Mouse (Mus musculus) kidney, embryonic 15.5 days (tissue): Measurements from ENCODE around the gene Slc5a8. TPM values are rescaled to one million over a fixed set of nuclear protein-coding genes. Genes with fewer than 3 reads are reported as not detected.
A peak's percentile ranks its signal among the peaks of the same experiment; 100 is the strongest.

ENCODE experiments used
- ATAC-seq: fragments of 200-750 bp; cut with Nextera tagmentation; replicated peaks from 2 replicates; pipeline ENCODE4 v1.8.0; 2017; ENCODE audit warnings: moderate TSS enrichment; ENCODE audit not compliant: low FRiP score
- H3K27ac ChIP-seq: fragments of 300-500 bp; sonication (generic); 2 replicates; pipeline ENCODE4 v1.5.1; 2015; ENCODE audit warnings: mild to moderate bottlenecking, inconsistent platforms
- H3K27me3 ChIP-seq: fragments of 300-500 bp; sonication (generic); 2 replicates; pipeline ENCODE4 v1.6.1; 2015; ENCODE audit warnings: inconsistent platforms
- H3K36me3 ChIP-seq: fragments of 300-500 bp; sonication (generic); 2 replicates; pipeline ENCODE4 v1.6.1; 2015; ENCODE audit warnings: inconsistent platforms
- H3K4me1 ChIP-seq: fragments of 300-500 bp; sonication (generic); 2 replicates; pipeline ENCODE4 v1.6.1; 2015; ENCODE audit warnings: inconsistent platforms
- H3K4me2 ChIP-seq: fragments of 300-500 bp; sonication (generic); 2 replicates; pipeline ENCODE4 v1.6.1; 2015; ENCODE audit warnings: moderate library complexity, mild to moderate bottlenecking, inconsistent platforms
- H3K4me3 ChIP-seq: fragments of 300-500 bp; sonication (generic); replicated peaks from 2 replicates; pipeline ENCODE4 v1.5.1; 2015; ENCODE audit warnings: mild to moderate bottlenecking, inconsistent platforms
- H3K9ac ChIP-seq: fragments of 300-500 bp; sonication (generic); 2 replicates; pipeline ENCODE4 v1.6.1; 2015; ENCODE audit warnings: mild to moderate bottlenecking, inconsistent platforms
- H3K9me3 ChIP-seq: fragments of 300-500 bp; sonication (generic); replicated peaks from 2 replicates; pipeline ENCODE4 v1.6.1; 2016; ENCODE audit warnings: inconsistent platforms
- WGBS: fragments of 180-500 bp; shearing (Covaris S2); methylation state at CpG from one replicate; pipeline ENCODE4 v1.1.7; 2015; ENCODE audit warnings: mixed read lengths; 5-methylcytosine and 5-hydroxymethylcytosine counted together
- polyA plus RNA-seq: library from polyadenylated mRNA; unstranded; fragments of >200 nt; fragmentation: Nextera tagmentation; extraction: Ambion mirVana; gene quantifications from 2 replicates; pipeline ENCODE4 v1.2.1, GENCODE M21; 2015

Slc5a8 gene
- polyA plus RNA-seq, 1 experiment from 2014 or later = 10.7 TPM

- Histone ChIP-seq H3K27ac (no peak overlapping the region), H3K9ac (no peak overlapping the region), H3K9me3 (0 out of 2 replicates have a peak, but pooled peaks cover 2% of the 10 kb centered on the region), H3K27me3 (peaks cover 37% of the 10 kb centered on the region), H3K36me3 (no peaks in the 10 kb centered on the region), H3K4me3 (peak overlapping the region; percentile 41), H3K4me2 (peak overlapping the region; percentile 74), H3K4me1 (peaks cover 12% of the 10 kb centered on the region)
- WGBS = 2% methylated on average over 32 of the region's 32 CpGs
- peak; percentile 49; the same call in 1 of the 2 replicates for ATAC-seq
Measured at GRCm38 (mm10) chr10:88886114-88886513, 322 bp downstream of the Slc5a8 start.

DNA sequence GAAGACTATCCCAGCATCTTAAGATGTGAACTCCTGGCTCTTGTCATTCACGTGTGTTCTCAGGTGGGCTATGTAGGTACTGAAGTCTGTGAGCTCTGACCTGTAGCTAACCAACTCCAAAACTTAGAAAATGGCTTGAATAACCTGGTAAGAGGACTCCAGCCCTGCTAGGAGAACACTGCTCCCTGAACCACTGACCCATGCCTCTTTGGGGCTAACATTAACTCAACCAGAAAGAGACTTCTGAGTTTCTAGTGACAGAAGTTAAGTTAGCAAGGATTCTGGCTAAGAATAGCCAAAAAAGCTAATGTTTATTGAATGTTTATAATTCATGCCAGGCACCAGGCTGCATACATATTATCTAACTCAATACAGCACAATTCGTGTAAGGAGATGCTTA is 2.6 kb downstream of the Slc5a8 start:
- Histone ChIP-seq H3K4me1 (peaks cover 12% of the 10 kb centered on the region), H3K9me3 (0 out of 2 replicates have a peak, but pooled peaks cover 2% of the 10 kb centered on the region), H3K36me3 (no peaks in the 10 kb centered on the region), H3K27ac (no peak overlapping the region), H3K9ac (no peak overlapping the region), H3K4me2 (no peak overlapping the region), H3K4me3 (no peak overlapping the region), H3K27me3 (peaks cover 37% of the 10 kb centered on the region)
- no peak for ATAC-seq
- 65% methylated on average over 2 of the region's 2 CpGs for WGBS

GRCm38 (mm10) chr10:88891410-88891809 is 5.6 kb downstream of the Slc5a8 start:
- H3K9ac ChIP-seq = no peak overlapping the region
- WGBS = 83% methylated on average over 7 of the region's 7 CpGs
- H3K4me1 ChIP-seq = peaks cover 2% of the 10 kb centered on the region
- H3K4me2 ChIP-seq = no peak overlapping the region
- no peak for ATAC-seq
- H3K27ac ChIP-seq = no peak overlapping the region
- H3K4me3 ChIP-seq = no peak overlapping the region
- no peaks in the 10 kb centered on the region for H3K9me3 ChIP-seq
- no peaks in the 10 kb centered on the region for H3K36me3 ChIP-seq
- peaks cover 17% of the 10 kb centered on the region for H3K27me3 ChIP-seq

GRCm38 (mm10) chr10:88892560-88893087 is 6.8 kb downstream of the Slc5a8 start:
- no peaks in the 10 kb centered on the region for H3K9me3 ChIP-seq
- no peak overlapping the region for H3K4me2 ChIP-seq
- H3K27ac ChIP-seq = no peak overlapping the region
- 81% methylated on average over 8 of the region's 8 CpGs for WGBS
- H3K9ac ChIP-seq = no peak overlapping the region
- peaks cover 6% of the 10 kb centered on the region; the same call in 1 of the 2 replicates for H3K27me3 ChIP-seq
- ATAC-seq = no peak
- no peak overlapping the region for H3K4me3 ChIP-seq
- H3K4me1 ChIP-seq = no peaks in the 10 kb centered on the region
- H3K36me3 ChIP-seq = no peaks in the 10 kb centered on the region

DNA sequence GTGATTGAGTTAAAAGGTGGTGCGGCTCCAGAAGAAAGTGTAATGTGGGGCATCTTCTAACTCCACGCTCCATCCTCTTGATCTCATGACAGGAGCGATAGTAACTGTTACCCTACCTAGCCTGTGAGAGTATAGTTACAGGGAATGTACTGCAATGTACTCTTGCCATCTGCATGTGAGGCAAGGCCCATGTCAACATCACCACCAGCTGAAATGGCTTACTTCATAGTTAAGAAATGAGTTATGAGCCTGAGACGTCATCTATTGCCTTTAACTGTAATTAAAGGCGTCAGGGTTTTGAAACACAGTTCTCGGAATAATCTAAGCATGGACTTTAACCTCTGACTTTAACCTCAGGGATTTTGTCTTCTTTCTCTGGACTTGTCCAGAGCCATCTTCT is 11.2 kb downstream of the Slc5a8 start:
- H3K4me3 ChIP-seq = no peak overlapping the region
- H3K9me3 ChIP-seq = no peaks in the 10 kb centered on the region
- no peaks in the 10 kb centered on the region for H3K36me3 ChIP-seq
- no peak overlapping the region for H3K4me2 ChIP-seq
- ATAC-seq = no peak
- no peaks in the 10 kb centered on the region for H3K4me1 ChIP-seq
- WGBS = 76% methylated on average over 6 of the region's 6 CpGs
- no peak overlapping the region for H3K27ac ChIP-seq
- no peak overlapping the region for H3K9ac ChIP-seq
- no peaks in the 10 kb centered on the region for H3K27me3 ChIP-seq

DNA sequence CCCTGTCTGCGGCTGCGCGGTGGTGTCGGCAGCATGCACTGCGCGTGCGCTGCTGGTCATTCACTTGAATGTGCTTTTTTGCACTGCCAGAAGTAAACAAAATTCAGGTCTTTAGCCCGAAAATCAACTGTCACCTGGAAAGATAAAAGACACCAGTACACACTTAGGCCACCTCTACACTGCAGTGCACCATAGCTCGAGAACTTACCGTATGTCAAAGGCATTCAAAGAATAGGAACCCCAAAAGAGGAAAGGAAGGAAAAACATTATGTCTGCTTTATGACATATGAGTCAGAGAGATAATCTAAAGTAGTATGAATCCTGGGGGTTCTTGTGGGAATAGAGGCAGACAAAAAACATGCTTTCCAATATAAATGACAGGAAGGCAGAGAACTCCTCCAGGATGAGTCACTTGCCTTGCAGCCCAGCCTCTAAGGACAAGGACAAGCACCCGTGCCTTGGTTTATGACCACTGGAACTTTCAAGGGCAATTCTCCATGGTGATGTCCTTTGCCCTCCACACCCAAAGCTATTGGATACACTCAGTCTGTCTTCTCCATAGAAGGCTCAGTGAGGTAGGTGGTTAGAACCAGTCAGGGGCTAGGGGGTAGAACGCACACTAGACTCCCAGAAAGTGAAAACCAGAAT is 64.0 kb downstream of the Slc5a8 start:
- no peaks in the 10 kb centered on the region for H3K9me3 ChIP-seq
- no peak overlapping the region for H3K27ac ChIP-seq
- H3K4me2 ChIP-seq = no peak overlapping the region
- H3K9ac ChIP-seq = no peak overlapping the region
- WGBS = 88% methylated on average over 12 of the region's 12 CpGs
- no peak for ATAC-seq
- H3K4me1 ChIP-seq = no peaks in the 10 kb centered on the region
- H3K4me3 ChIP-seq = no peak overlapping the region
- H3K36me3 ChIP-seq = no peaks in the 10 kb centered on the region
- H3K27me3 ChIP-seq = no peaks in the 10 kb centered on the region

GRCm38 (mm10) chr10:88950297-88950653 is 64.5 kb downstream of the Slc5a8 start:
- WGBS = 73% methylated on average over 4 of the region's 4 CpGs
- no peak overlapping the region for H3K9ac ChIP-seq
- no peak for ATAC-seq

GRCm38 (mm10) chr10:88960791-88961190 is 75.0 kb downstream of the Slc5a8 start:
- Histone ChIP-seq H3K4me3 (no peak overlapping the region), H3K4me1 (no peaks in the 10 kb centered on the region), H3K4me2 (no peak overlapping the region), H3K27ac (no peak overlapping the region), H3K9ac (no peak overlapping the region), H3K36me3 (no peaks in the 10 kb centered on the region), H3K9me3 (no peaks in the 10 kb centered on the region), H3K27me3 (no peaks in the 10 kb centered on the region)
- ATAC-seq = no peak
- 83% methylated on average over 5 of the region's 5 CpGs for WGBS

More at GRCm38 (mm10) chr10:88950297-88950653, 64.5 kb downstream of the Slc5a8 start:
- Histone ChIP-seq H3K27ac (no peak overlapping the region), H3K27me3 (no peaks in the 10 kb centered on the region), H3K9me3 (no peaks in the 10 kb centered on the region), H3K4me1 (no peaks in the 10 kb centered on the region), H3K4me3 (no peak overlapping the region), H3K36me3 (no peaks in the 10 kb centered on the region), H3K4me2 (no peak overlapping the region)

- Histone ChIP-seq H3K27ac (no peak overlapping the region), H3K4me3 (no peak overlapping the region), H3K9ac (no peak overlapping the region), H3K9me3 (no peaks in the 10 kb centered on the region), H3K27me3 (no peaks in the 10 kb centered on the region), H3K4me1 (no peaks in the 10 kb centered on the region), H3K36me3 (no peaks in the 10 kb centered on the region), H3K4me2 (no peak overlapping the region)
- WGBS = 91% methylated on average over 5 of the region's 5 CpGs
- no peak for ATAC-seq
Measured at GRCm38 (mm10) chr10:88968586-88968985, 82.8 kb downstream of the Slc5a8 start.

DNA sequence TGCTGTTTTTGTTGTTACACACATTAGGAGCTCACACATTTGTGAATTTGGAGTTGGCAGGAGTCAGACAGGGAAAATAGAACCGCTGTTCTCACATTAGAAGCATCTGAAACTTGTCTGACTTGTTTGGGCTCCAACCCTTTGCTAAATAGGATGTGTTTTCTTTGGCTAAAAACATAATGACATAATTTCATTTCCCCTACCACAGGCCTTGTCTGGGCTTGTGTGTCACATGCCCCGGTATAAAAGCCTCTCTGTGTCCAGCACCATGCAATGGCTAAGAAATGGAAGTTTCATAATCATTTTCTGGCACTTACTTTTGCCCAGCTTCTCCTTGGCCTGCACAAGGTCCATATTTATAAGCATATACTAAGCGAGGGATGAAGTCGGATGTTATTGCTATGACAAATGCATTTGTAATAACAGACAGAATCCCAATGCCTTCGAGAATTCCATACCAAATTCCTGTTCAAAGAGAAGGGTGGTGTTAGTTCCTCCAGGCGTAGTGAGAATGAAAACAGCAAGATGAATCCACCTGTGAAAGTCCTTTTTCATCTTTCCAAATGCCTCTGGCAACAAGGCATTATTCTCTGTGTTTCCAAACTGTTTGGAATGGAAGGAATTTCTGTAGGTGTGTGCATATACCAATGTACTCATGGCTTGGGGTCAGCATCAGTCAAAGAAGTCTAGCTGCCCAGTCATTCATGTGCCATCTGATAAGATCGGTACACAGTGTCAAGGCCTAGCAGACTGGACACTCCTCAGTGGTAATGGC is 85.3 kb downstream of the Slc5a8 start:
- Histone ChIP-seq H3K27ac (no peak overlapping the region), H3K27me3 (no peaks in the 10 kb centered on the region), H3K9me3 (no peaks in the 10 kb centered on the region), H3K9ac (no peak overlapping the region), H3K4me3 (no peak overlapping the region), H3K4me1 (no peaks in the 10 kb centered on the region), H3K36me3 (no peaks in the 10 kb centered on the region), H3K4me2 (no peak overlapping the region)
- 75% methylated on average over 7 of the region's 7 CpGs for WGBS
- no peak for ATAC-seq

DNA sequence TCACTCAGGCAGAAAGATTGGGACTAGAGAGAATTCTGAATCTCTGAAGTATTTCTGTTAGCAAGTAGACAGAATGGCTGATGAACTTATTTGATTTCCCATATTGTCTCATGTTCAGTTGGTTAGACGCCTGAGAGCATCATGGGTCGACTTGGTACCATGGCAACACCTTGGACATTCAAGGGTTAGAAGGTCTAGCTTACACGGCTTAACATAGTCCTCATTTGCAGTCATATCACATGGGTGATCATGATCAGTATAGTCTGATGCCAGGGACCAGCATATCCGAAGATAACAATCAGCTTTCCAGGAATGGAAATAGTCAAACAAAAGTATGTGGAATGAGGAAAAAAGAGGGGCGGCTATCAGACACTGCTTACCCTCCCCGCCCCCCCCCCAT is 93.1 kb downstream of the Slc5a8 start:
- 87% methylated on average over 6 of the region's 6 CpGs for WGBS
- Histone ChIP-seq H3K9me3 (no peaks in the 10 kb centered on the region), H3K9ac (no peak overlapping the region), H3K27me3 (no peaks in the 10 kb centered on the region), H3K4me1 (no peaks in the 10 kb centered on the region), H3K27ac (no peak overlapping the region), H3K36me3 (no peaks in the 10 kb centered on the region), H3K4me3 (no peak overlapping the region), H3K4me2 (no peak overlapping the region)
- ATAC-seq = no peak
